Mouse (Mus musculus): ENCODE measurements around the gene Jtb.

DNA sequence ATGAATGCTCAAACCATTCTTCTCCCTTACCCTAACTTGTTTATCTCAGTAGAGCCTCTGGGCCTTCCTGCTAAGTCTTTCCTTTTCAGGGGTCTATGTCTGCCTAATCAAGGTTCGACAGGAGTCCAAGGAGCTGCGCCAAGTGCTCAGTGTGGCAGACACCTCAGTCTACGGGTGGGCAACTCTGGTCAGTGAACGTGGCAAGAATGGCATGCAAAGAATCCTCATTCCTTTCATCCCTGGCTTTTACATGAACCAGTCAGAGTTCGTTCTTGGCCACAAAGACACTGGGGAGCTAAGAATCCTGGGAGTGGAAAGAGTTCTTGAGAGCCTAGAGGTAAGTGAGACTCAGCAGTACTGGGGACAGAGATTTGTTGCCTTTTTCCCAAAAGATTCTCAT is 27.8 kb upstream of the Jtb start:
- TF ChIP-seq CTCF (IDR thresholded peaks at IDR 0.05; ENCODE audit: low read depth, low read length) = no peak
- TF ChIP-seq POLR2A (IDR thresholded peaks at IDR 0.05; ENCODE audit: extremely low read depth, insufficient read depth, low read length) = no peak
